Comparison of ENCODE assay signal across 30 mouse cellular contexts in the genomic region with DNA sequence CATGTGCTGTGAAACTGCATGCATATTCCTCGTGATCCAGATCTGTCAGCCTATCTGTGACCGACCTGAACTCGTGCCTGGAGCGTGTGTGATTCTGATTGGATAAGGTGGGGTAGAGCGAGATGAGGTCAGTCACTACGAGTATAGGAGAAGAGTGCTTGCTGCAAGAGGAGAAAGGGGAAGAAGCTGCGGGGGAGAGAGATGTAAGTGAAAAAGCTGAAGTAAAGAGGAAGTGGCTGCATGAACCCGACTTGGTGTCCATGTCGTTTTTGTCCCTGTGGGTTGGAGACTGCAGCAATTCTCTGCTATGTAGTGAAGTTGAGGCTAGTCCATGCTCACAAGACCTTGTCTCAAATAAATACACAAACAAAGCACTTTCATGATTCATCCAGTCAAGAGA.
DNase-seq lines count a peak whose midpoint lies in the region; ATAC-seq and TF ChIP-seq lines count a peak whose summit lies in the region.
"Had no signal": no experiment of that assay in that cellular context is flagged by ENCODE, and none has a peak within 500 bp of the region (broad histone marks: within the 10 kb centered on the region; RNA-seq: fewer than 3 reads in every experiment).

No protein-coding gene starts in this region.

- H3K27ac ChIP-seq in MEL (ENCODE audit: control insufficient read depth, low read depth, low read length), result no peak overlapping the region
- no peak overlapping the region for H3K27ac ChIP-seq in forebrain, embryonic 12.5 days
- H3K27ac ChIP-seq: embryonic facial prominence, embryonic 13.5 days; embryonic facial prominence, embryonic 15.5 days; forebrain, embryonic 10.5 days; forebrain, embryonic 13.5 days; forebrain, embryonic 15.5 days had no signal

- no peaks in the 10 kb centered on the region for H3K4me1 ChIP-seq in megakaryocyte, embryonic 14.5 days
- H3K4me1 ChIP-seq in MEL (ENCODE audit: control insufficient read depth in 1 of 2, insufficient read depth in 2 of 2, low read length in 2 of 2), result no peaks in the 10 kb centered on the region
- H3K4me1 ChIP-seq in forebrain, embryonic 12.5 days, result no peaks in the 10 kb centered on the region
- H3K4me1 ChIP-seq: embryonic facial prominence, embryonic 13.5 days; embryonic facial prominence, embryonic 15.5 days; forebrain, embryonic 10.5 days; forebrain, embryonic 13.5 days; forebrain, embryonic 15.5 days had no signal

- TF ChIP-seq EP300 in MEL (IDR thresholded peaks at IDR 0.05; ENCODE audit: low read depth in 1 of 2, low read length in 2 of 2), result no peak

- no peak overlapping the region for H3K4me2 ChIP-seq in forebrain, embryonic 12.5 days
- H3K4me2 ChIP-seq: embryonic facial prominence, embryonic 13.5 days; embryonic facial prominence, embryonic 15.5 days; forebrain, embryonic 13.5 days; forebrain, embryonic 15.5 days had no signal

- H3K9ac ChIP-seq in MEL (ENCODE audit: control insufficient read depth, low read depth, low read length, poor library complexity, severe bottlenecking), result no peak overlapping the region
- H3K9ac ChIP-seq in forebrain, embryonic 12.5 days, result no peak overlapping the region
- H3K9ac ChIP-seq: embryonic facial prominence, embryonic 13.5 days; embryonic facial prominence, embryonic 15.5 days; forebrain, embryonic 13.5 days; forebrain, embryonic 15.5 days; forebrain, postnatal 0 days had no signal

- TF ChIP-seq RAD21 in MEL (IDR thresholded peaks at IDR 0.05; ENCODE audit: low read depth, low read length), result no peak

- no peak for TF ChIP-seq CTCF in MEL (IDR thresholded peaks at IDR 0.05 in 2 of 3, conservative IDR thresholded peaks at IDR 0.05 in 1 of 3; ENCODE audit: control insufficient read depth in 1 of 3, insufficient read depth in 1 of 3, low read depth in 2 of 3, low read length in 3 of 3, poor library complexity in 1 of 3, severe bottlenecking in 1 of 3)

- DNase-seq in MEL (ENCODE audit: low read depth, low spot score), result peak; percentile 43
- DNase-seq in urinary bladder, postnatal 10 days (ENCODE audit: low spot score), result no peak
- no peak for DNase-seq in kidney, adult 11 months
- DNase-seq: adrenal gland, adult 8-10 months; adrenal gland, postnatal 14 days; adrenal gland, postnatal 36 days; B cell, adult 2 months; cerebellum, adult 11 months; cerebellum, adult 18-20 months; cerebellum, adult 8-10 months; cerebellum, adult 9-11 months; cerebellum, postnatal 14 days; cerebellum, postnatal 36 days; embryo, embryonic 11 days; forebrain, postnatal 0 days had no signal

- H3K79me2 ChIP-seq in MEL (ENCODE audit: control insufficient read depth, insufficient read depth, low read length, poor library complexity), result no peaks in the 10 kb centered on the region

- WGBS in forebrain, embryonic 12.5 days, result 91% methylated on average over 9 of the region's 9 CpGs

- TF ChIP-seq POLR2A in MEL (IDR thresholded peaks at IDR 0.05; ENCODE audit: control insufficient read depth in 1 of 2, insufficient read depth in 1 of 2, low read depth in 1 of 2, low read length in 2 of 2, poor library complexity in 1 of 2), result no peak

- H3K27me3 ChIP-seq in megakaryocyte, embryonic 14.5 days (replicated peaks), result no peaks in the 10 kb centered on the region
- no peaks in the 10 kb centered on the region for H3K27me3 ChIP-seq in MEL (ENCODE audit: control insufficient read depth in 1 of 2, insufficient read depth in 2 of 2, low read length in 2 of 2)
- no peaks in the 10 kb centered on the region for H3K27me3 ChIP-seq in forebrain, embryonic 12.5 days
- H3K27me3 ChIP-seq: CH12.LX; embryonic facial prominence, embryonic 13.5 days; embryonic facial prominence, embryonic 15.5 days; forebrain, embryonic 13.5 days; forebrain, embryonic 15.5 days; Patski had no signal

- H3K4me3 ChIP-seq in megakaryocyte, embryonic 14.5 days (replicated peaks), result peak overlapping the region; percentile 50
- no peak overlapping the region for H3K4me3 ChIP-seq in MEL (ENCODE audit: control insufficient read depth in 1 of 2, insufficient read depth in 1 of 2, low read depth in 2 of 2, low read length in 2 of 2)
- H3K4me3 ChIP-seq in forebrain, embryonic 12.5 days (replicated peaks), result no peak overlapping the region
- H3K4me3 ChIP-seq: embryonic facial prominence, embryonic 13.5 days; embryonic facial prominence, embryonic 15.5 days; erythroblast, embryonic 14.5 days; forebrain, embryonic 10.5 days; forebrain, embryonic 13.5 days; forebrain, embryonic 15.5 days had no signal

- H3K9me3 ChIP-seq in megakaryocyte, embryonic 14.5 days, result peaks cover 32% of the 10 kb centered on the region
- H3K9me3 ChIP-seq in MEL (replicated peaks; ENCODE audit: insufficient read depth, low read length), result no peaks in the 10 kb centered on the region
- H3K9me3 ChIP-seq in forebrain, embryonic 12.5 days, result 0 out of 2 replicates have a peak, but pooled peaks cover 2% of the 10 kb centered on the region
- H3K9me3 ChIP-seq: embryonic facial prominence, embryonic 13.5 days; embryonic facial prominence, embryonic 15.5 days; forebrain, embryonic 13.5 days; forebrain, embryonic 15.5 days had no signal

- H3K36me3 ChIP-seq in megakaryocyte, embryonic 14.5 days (replicated peaks; ENCODE audit: low read length), result no peaks in the 10 kb centered on the region
- H3K36me3 ChIP-seq in MEL (ENCODE audit: control insufficient read depth in 1 of 2, insufficient read depth in 2 of 2, low read length in 2 of 2), result no peaks in the 10 kb centered on the region
- H3K36me3 ChIP-seq in forebrain, embryonic 12.5 days (replicated peaks), result no peaks in the 10 kb centered on the region
- H3K36me3 ChIP-seq: embryonic facial prominence, embryonic 13.5 days; embryonic facial prominence, embryonic 15.5 days; forebrain, embryonic 10.5 days; forebrain, embryonic 15.5 days; G1E had no signal

- ATAC-seq in megakaryocyte, adult 5-6 weeks (ENCODE audit: poor library complexity, severe bottlenecking), result no peak
- ATAC-seq in granulocyte monocyte progenitor cell, adult 5-6 weeks (replicated peaks; ENCODE audit: poor library complexity, severe bottlenecking), result peak; percentile 46; the same call in 1 of the 2 replicates
- no peak for ATAC-seq in forebrain, embryonic 12.5 days (ENCODE audit: low FRiP score)
- ATAC-seq: activated CD4-positive, CD25-positive, alpha-beta regulatory T cell, adult 4 months; CD4-positive, CD25-positive, alpha-beta regulatory T cell, adult 4 months; forebrain, embryonic 13.5 days; forebrain, embryonic 15.5 days; forebrain, postnatal 0 days; Patski had no signal

TF ChIP-seq in MEL, 35 proteins besides CTCF, POLR2A, EP300 and RAD21:
- TF ChIP-seq MAFK (IDR thresholded peaks at IDR 0.05; ENCODE audit: borderline replicate concordance, low read depth, low read length), result no peak
- no peak for TF ChIP-seq USF2 (IDR thresholded peaks at IDR 0.05; ENCODE audit: borderline replicate concordance in 1 of 2, insufficient read depth in 1 of 2, low read depth in 1 of 2, low read length in 2 of 2)
- no peak for TF ChIP-seq CHD1 (IDR thresholded peaks at IDR 0.05; ENCODE audit: low read depth, low read length)
- TF ChIP-seq UBTF (IDR thresholded peaks at IDR 0.05; ENCODE audit: borderline replicate concordance, insufficient read depth, low read depth, low read length), result no peak
- TF ChIP-seq MYB (IDR thresholded peaks at IDR 0.05; ENCODE audit: low read depth, low read length), result no peak
- TF ChIP-seq SIN3A (IDR thresholded peaks at IDR 0.05; ENCODE audit: low read length), result no peak
TF ChIP-seq in MEL: peak in this region for 0.
